Mouse (Mus musculus) megakaryocyte, embryonic 14.5 days (primary cell): ENCODE results near the gene Prdx1.

Experiments
- FLI1 ChIP-seq: IDR thresholded peaks from 2 replicates; pipeline ENCODE4 v1.6.1; 2012; ENCODE audit warnings: low read length, inconsistent platforms, mixed read lengths
- GATA1 ChIP-seq: IDR thresholded peaks from 3 replicates; pipeline ENCODE4 v1.6.1; 2012; ENCODE audit warnings: mixed read lengths, low read length, inconsistent platforms, borderline replicate concordance

GRCm38 (mm10) chr4:116672785-116673184, 12.6 kb upstream of the Prdx1 start:
- TF ChIP-seq GATA1: no peak
- no peak for TF ChIP-seq FLI1
